Mouse (Mus musculus): ENCODE data around the gene Etd. TPM values are rescaled to one million over a fixed set of nuclear protein-coding genes. Genes with fewer than 3 reads are reported as not detected.

Gene Etd
- polyA plus RNA-seq (2012; rRNA removed), result not detected in 2 replicates

GRCm38 (mm10) chrX:53434618-53435017 lies at the start of gene Etd:
Gene Etd, plus strand, starts transcription at chrX:53434918.

Other genes starting within 250 kb of the Etd start
- gene Plac1, start 194.8 kb upstream of the Etd start, polyA plus RNA-seq (2012; rRNA removed), result 0.32 and 0.36 TPM in 2 replicates
- 3.4 and 3.5 TPM in 2 replicates for gene Fam122b, start 165.1 kb upstream of the Etd start, polyA plus RNA-seq (2012; rRNA removed)
- not detected in 2 replicates for gene Fam122c, start 161.5 kb upstream of the Etd start, polyA plus RNA-seq (2012; rRNA removed)
- gene Mospd1, start 64.4 kb upstream of the Etd start, polyA plus RNA-seq (2012; rRNA removed), result 7.4 and 7.8 TPM in 2 replicates
- gene Rtl8c, start 173.1 kb downstream of the Etd start, polyA plus RNA-seq (2012; rRNA removed), result 2.4 and 3.2 TPM in 2 replicates
- not detected in 2 replicates for gene Gm14597, start 174.1 kb downstream of the Etd start, polyA plus RNA-seq (2012; rRNA removed)
- 10.1 and 10.8 TPM in 2 replicates for gene Rtl8a, start 208.8 kb downstream of the Etd start, polyA plus RNA-seq (2012; rRNA removed)
- 12.6 and 13.7 TPM in 2 replicates for gene Rtl8b, start 235.5 kb downstream of the Etd start, polyA plus RNA-seq (2012; rRNA removed)